Mouse (Mus musculus) MEL (cell line): ENCODE results near the gene Tmem107.

Experiments
- CHD2 ChIP-seq: IDR thresholded peaks from 2 replicates; pipeline ENCODE4 v1.6.1; 2011; ENCODE audit warnings: low read length, improper control_type of control experiment
- CTCF ChIP-seq, 3 experiments: IDR thresholded peaks in 2 of 3; conservative IDR thresholded peaks in 1 of 3; 2 replicates each; pipeline ENCODE4 v1.5.1; 2011 to 2012; ENCODE audit warnings: low read length in 3 of 3, low read depth in 2 of 3, mild to moderate bottlenecking in 2 of 3, improper control_type of control experiment in 1 of 3, inconsistent platforms in 1 of 3, mixed read lengths in 1 of 3, moderate library complexity in 1 of 3; ENCODE audit not compliant: control insufficient read depth in 1 of 3, insufficient read depth in 1 of 3, poor library complexity in 1 of 3, severe bottlenecking in 1 of 3
- EP300 ChIP-seq, 2 experiments: IDR thresholded peaks; 2 replicates each; pipeline ENCODE4 v1.6.1; 2011; ENCODE audit warnings: improper control_type of control experiment in 2 of 2, low read length in 2 of 2, low read depth in 1 of 2, mild to moderate bottlenecking in 1 of 2
- ZNF384 ChIP-seq: IDR thresholded peaks from 2 replicates; pipeline ENCODE4 v1.6.1; 2012; ENCODE audit warnings: low read depth, mild to moderate bottlenecking, inconsistent platforms, low read length, improper control_type of control experiment

- TF ChIP-seq CHD2 (peak; percentile 90), CTCF (IDR thresholded peaks at IDR 0.05 in 2 of 3, conservative IDR thresholded peaks at IDR 0.05 in 1 of 3; ENCODE audit: control insufficient read depth in 1 of 3, insufficient read depth in 1 of 3, low read depth in 2 of 3, low read length in 3 of 3, poor library complexity in 1 of 3, severe bottlenecking in 1 of 3) (no peak), EP300 (IDR thresholded peaks at IDR 0.05; ENCODE audit: low read depth in 1 of 2, low read length in 2 of 2) (no peak), ZNF384 (no peak)
Measured at GRCm38 (mm10) chr11:69094697-69095429, 24.3 kb downstream of the Tmem107 start, which contains the start of gene Per1.
